Mouse (Mus musculus) kidney, postnatal 0 days (tissue): ENCODE data around the gene Edn3. TPM values are rescaled to one million over a fixed set of nuclear protein-coding genes. Genes with fewer than 3 reads are reported as not detected.

Experiments used
- ATAC-seq: fragments of 200-750 bp; cut with Nextera tagmentation; replicated peaks from 2 replicates; pipeline ENCODE4 v1.8.0; 2017; ENCODE audit warnings: low read depth, moderate number of reproducible peaks, moderate TSS enrichment, moderate library complexity; ENCODE audit not compliant: low FRiP score
- DNase-seq: peaks from one replicate; pipeline ENCODE4 v3.0.0-alpha.2; 2016; ENCODE audit warnings: low spot score
- H3K27ac ChIP-seq: fragments of 300-500 bp; sonication (generic); 2 replicates; pipeline ENCODE4 v1.5.1; 2014; ENCODE audit warnings: mild to moderate bottlenecking
- H3K27me3 ChIP-seq: fragments of 300-500 bp; sonication (generic); 2 replicates; pipeline ENCODE4 v1.6.1; 2014; ENCODE audit warnings: low read length, mixed read lengths; ENCODE audit not compliant: insufficient read depth
- H3K36me3 ChIP-seq: fragments of 300-500 bp; sonication (generic); 2 replicates; pipeline ENCODE4 v1.6.1; 2014; ENCODE audit warnings: low read length, mixed read lengths; ENCODE audit not compliant: insufficient read depth
- H3K4me1 ChIP-seq: fragments of 300-500 bp; sonication (generic); replicated peaks from 2 replicates; pipeline ENCODE4 v1.6.1; 2014; ENCODE audit warnings: antibody characterized with exemption, low read length, mixed read lengths; ENCODE audit not compliant: insufficient read depth
- H3K4me2 ChIP-seq: fragments of 300-500 bp; sonication (generic); 2 replicates; pipeline ENCODE4 v1.6.1; 2014; ENCODE audit warnings: mild to moderate bottlenecking, low read length, moderate library complexity, mixed read lengths
- H3K4me3 ChIP-seq: fragments of 300-500 bp; sonication (generic); replicated peaks from 2 replicates; pipeline ENCODE4 v1.5.1; 2014; ENCODE audit warnings: low read depth, low read length
- H3K9ac ChIP-seq: fragments of 300-500 bp; sonication (generic); 2 replicates; pipeline ENCODE4 v1.6.1; 2014; ENCODE audit warnings: low read depth, low read length
- H3K9me3 ChIP-seq: fragments of 300-500 bp; sonication (generic); replicated peaks from 2 replicates; pipeline ENCODE4 v1.6.1; 2016; ENCODE audit warnings: low read length, inconsistent platforms, mixed read lengths
- CTCF ChIP-seq: IDR thresholded peaks from 2 replicates; pipeline ENCODE4 v1.5.1; 2016; ENCODE audit warnings: antibody characterized with exemption, low read depth, mild to moderate bottlenecking, moderate library complexity
- WGBS: fragments of 180-500 bp; shearing (Covaris S2); extraction: QIAGEN DNeasy Blood & Tissue Kit; methylation state at CpG from one replicate; pipeline ENCODE4 v1.1.7; 2014; 5-methylcytosine and 5-hydroxymethylcytosine counted together
- polyA plus RNA-seq: library from polyadenylated mRNA; unstranded; fragments of >200 nt; fragmentation: Nextera tagmentation; extraction: Ambion mirVana; gene quantifications from 2 replicates; pipeline ENCODE4 v1.2.1, GENCODE M21; 2015

Edn3 gene
- polyA plus RNA-seq, 1 experiment from 2014 or later, result 10.0 TPM

DNA sequence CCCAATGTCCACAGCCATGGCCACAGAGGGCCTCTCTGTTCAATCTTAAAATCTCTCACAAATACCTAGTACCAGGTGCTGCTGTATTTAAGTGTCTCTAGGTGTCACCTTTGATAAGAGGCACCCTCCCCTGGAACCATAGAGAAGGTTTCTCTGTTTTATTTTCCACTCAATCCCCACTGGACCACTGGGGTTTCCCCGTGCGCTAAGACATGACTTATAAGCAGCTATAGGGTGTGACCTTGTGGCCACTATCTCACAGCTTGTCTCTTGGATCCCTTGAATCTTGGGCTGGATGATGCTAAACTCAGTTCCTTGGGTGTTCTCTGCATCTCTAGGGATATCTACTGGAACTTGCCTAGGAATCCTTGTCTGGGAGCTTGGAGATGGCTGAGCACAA lies 1.9 kb downstream of the Edn3 start:
- ATAC-seq, result no peak
- DNase-seq, result no peak
- WGBS, result 87% methylated on average over 2 of the region's 2 CpGs
- H3K27me3 ChIP-seq, result no peaks in the 10 kb centered on the region
- H3K36me3 ChIP-seq, result no peaks in the 10 kb centered on the region
- no peak for TF ChIP-seq CTCF
- no peaks in the 10 kb centered on the region for H3K4me1 ChIP-seq
- H3K4me2 ChIP-seq, result no peak overlapping the region
- H3K4me3 ChIP-seq, result no peak overlapping the region
- H3K9ac ChIP-seq, result no peak overlapping the region
- no peak overlapping the region for H3K27ac ChIP-seq
- no peaks in the 10 kb centered on the region for H3K9me3 ChIP-seq

DNA sequence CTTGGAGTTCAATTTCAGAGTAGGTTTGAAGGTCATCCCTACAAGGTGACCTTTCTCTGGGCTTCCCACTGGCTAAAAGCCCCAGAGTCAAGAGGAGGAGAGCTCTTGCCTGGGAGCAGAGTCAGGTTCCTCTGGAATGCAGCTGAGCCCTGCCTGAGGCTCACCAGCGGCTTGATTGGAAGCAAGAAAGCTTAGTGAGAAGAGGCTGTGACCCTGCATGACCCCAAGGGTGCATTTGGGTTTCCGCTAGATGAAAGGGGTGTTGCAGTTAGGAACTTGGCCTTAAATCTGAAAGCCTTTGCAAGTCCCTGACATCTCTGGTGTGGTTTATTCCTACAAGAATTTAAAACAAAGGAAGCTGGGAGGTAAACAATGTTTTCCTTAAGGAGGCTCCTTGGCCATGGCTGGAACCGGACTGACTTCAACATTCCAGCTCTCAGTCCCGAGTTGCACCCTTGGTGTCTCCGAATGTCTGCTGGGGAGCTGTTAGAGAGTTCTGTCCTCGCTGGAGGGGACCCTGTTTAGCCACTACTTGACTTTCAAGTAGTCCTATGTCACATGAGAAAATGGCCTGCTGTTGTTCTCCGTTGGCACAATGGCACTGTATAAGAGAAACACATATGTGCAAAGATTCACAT lies 8.6 kb downstream of the Edn3 start:
- Histone ChIP-seq H3K4me1 (0 out of 2 replicates have a peak, but pooled peaks cover 7% of the 10 kb centered on the region), H3K27ac (no peak overlapping the region), H3K9ac (no peak overlapping the region), H3K27me3 (no peaks in the 10 kb centered on the region), H3K9me3 (no peaks in the 10 kb centered on the region), H3K4me3 (no peak overlapping the region), H3K4me2 (no peak overlapping the region), H3K36me3 (no peaks in the 10 kb centered on the region)
- no peak for TF ChIP-seq CTCF
- DNase-seq (peak; percentile 61), ATAC-seq (no peak)
- 54% methylated on average over 7 of the region's 7 CpGs for WGBS

- DNase-seq (no peak), ATAC-seq (no peak)
- TF ChIP-seq CTCF, result no peak
- Histone ChIP-seq H3K27me3 (no peaks in the 10 kb centered on the region), H3K27ac (no peak overlapping the region), H3K4me2 (no peak overlapping the region), H3K4me1 (0 out of 2 replicates have a peak, but pooled peaks cover 7% of the 10 kb centered on the region), H3K9me3 (no peaks in the 10 kb centered on the region), H3K9ac (no peak overlapping the region), H3K4me3 (no peak overlapping the region), H3K36me3 (no peaks in the 10 kb centered on the region)
- WGBS, result 68% methylated on average over 10 of the region's 10 CpGs
These were observed 14.0 kb downstream of the Edn3 start for GRCm38 (mm10) chr2:174774177-174775111.

GRCm38 (mm10) chr2:174782016-174782415 lies 21.6 kb downstream of the Edn3 start:
- no peaks in the 10 kb centered on the region for H3K9me3 ChIP-seq
- 54% methylated on average over 4 of the region's 4 CpGs for whole genome bisulfite sequencing
- H3K9ac ChIP-seq, result no peak overlapping the region
- DNase-seq (no peak), ATAC-seq (no peak)
- no peaks in the 10 kb centered on the region for H3K27me3 ChIP-seq
- H3K27ac ChIP-seq, result no peak overlapping the region
- no peak for TF ChIP-seq CTCF
- no peaks in the 10 kb centered on the region for H3K36me3 ChIP-seq
- no peak overlapping the region for H3K4me3 ChIP-seq
- no peak overlapping the region for H3K4me2 ChIP-seq
- no peaks in the 10 kb centered on the region for H3K4me1 ChIP-seq

GRCm38 (mm10) chr2:174782880-174783279 lies 22.5 kb downstream of the Edn3 start:
- no peak for TF ChIP-seq CTCF
- no peaks in the 10 kb centered on the region for H3K27me3 ChIP-seq
- no peaks in the 10 kb centered on the region for H3K36me3 ChIP-seq
- no peak overlapping the region for H3K9ac ChIP-seq
- no peak for ATAC-seq
- H3K4me2 ChIP-seq, result no peak overlapping the region
- DNase-seq, result no peak
- H3K4me3 ChIP-seq, result no peak overlapping the region
- no peak overlapping the region for H3K27ac ChIP-seq
- H3K9me3 ChIP-seq, result no peaks in the 10 kb centered on the region
- WGBS, result 53% methylated on average over 5 of the region's 5 CpGs
- H3K4me1 ChIP-seq, result no peaks in the 10 kb centered on the region

GRCm38 (mm10) chr2:174788830-174789229 lies 28.4 kb downstream of the Edn3 start:
- Histone ChIP-seq H3K9ac (no peak overlapping the region), H3K27ac (no peak overlapping the region), H3K4me3 (no peak overlapping the region), H3K4me2 (no peak overlapping the region), H3K27me3 (no peaks in the 10 kb centered on the region), H3K4me1 (no peaks in the 10 kb centered on the region), H3K36me3 (no peaks in the 10 kb centered on the region), H3K9me3 (no peaks in the 10 kb centered on the region)
- DNase-seq (no peak), ATAC-seq (no peak)
- TF ChIP-seq CTCF, result no peak
